Mouse (Mus musculus): ENCODE results near the gene Rdh11. TPM values are rescaled to one million over a fixed set of nuclear protein-coding genes. Genes with fewer than 3 reads are reported as not detected.

The Rdh11 gene
- 28.5 TPM for polyA plus RNA-seq (2017; shearing (Covaris generic))

DNA sequence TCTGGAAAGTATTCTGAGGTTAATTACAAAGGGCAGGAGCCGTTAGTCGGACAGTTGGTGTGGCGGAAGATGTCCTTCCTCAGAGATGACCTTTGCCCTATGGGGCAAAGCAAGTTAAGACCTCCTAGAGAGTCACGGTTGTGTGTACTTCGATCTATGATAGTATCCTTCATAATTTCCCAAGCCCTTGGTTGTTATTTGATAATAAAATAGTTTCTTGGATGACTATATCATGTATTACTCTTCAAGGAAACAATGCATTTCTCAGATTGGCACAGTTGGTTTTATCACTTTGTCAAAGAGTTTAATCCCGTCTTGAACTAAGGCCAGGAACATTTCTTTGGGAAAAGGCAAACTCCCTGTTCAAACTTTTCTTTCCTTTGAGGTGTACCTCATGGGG, at the start of gene Rdh11:
Rdh11 (minus strand) TSS at position 101 of the 400 bp plus-strand sequence.

DNA sequence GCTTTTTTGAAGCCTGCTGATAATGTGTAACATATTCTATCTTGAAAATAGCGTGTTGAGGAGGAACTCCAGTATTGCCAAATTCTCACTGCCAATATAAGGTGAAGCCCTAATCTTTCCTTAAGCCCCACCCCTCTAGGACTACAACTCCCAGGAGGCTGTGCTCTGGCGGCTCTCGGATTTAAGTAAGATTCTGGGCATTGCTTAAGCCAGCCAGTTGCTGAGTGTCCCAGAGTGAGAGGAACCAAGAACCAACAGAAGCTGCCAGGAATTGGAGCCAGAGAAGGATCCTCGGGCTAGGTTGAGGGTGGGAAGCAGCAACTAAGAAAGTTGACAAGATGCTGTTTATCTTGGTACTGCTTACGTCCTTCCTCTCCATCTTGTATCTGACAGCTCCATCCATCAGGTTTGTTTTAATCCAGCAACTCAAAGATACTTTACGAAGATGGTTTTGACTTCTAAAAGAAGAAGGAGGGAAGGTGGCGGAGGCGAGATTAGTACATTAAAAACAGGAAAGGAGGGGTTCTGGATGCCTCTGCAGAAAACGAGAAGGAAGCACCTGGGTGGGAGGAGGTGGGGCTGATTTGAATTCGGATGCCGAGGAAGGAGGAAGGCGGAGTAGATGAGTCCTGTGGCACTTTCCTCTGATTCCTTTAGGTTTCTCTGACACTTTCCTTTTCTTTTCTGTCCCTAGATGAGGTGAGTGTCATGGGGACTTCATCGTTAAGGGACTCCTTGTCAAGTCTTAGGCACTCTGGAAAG, 16.8 kb upstream of the Rdh11 start, which contains the start of gene Rdh12:
Rdh12 (plus strand) TSS at position 212 of the 762 bp plus-strand sequence.

DNA sequence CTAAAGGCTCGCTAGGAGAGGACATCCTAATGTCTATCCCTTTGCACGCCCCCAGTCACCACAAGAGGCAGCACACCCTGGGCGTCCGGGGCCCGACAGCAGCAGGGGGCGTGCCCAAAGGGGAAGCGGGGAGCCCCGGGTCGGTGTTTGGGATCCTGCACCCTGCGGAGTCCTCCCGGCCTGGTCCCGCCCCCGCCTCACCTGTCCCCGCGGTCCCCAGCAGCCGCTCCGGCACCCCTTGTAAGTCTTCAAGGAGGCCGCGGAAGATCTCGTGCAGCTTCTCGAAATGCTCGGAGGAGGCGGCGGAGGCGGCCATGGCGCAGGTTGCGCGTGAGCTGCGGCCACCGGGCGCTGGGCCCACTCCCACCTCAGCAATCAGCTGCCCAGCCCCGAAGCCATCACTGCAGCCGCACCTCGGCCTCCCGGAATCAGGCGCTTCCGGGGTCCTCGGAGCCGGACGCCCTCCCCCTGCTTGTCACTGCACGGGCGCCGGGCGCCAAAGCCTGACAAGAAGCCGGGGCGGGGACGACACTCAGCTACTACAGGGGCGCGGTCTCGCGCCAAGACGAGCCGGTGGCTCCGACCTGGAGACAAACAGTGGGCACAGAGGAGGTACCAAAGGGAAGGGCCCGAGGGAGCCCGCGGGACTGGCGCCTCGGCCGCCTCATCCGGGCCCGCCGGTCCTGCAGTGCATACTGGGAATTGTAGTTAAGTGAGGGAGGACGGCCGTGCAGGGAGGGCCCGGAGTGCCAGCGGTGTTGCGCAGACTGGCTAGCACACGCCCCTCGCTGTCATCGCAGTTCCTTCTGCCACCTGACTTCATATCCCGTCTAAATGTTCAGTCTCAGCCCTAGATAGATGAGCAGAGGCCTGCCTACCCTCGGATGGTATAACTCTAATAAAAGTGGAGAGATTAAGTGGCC, 19.8 kb downstream of the Rdh11 start, which contains the start of gene Vti1b:
Vti1b (minus strand) TSS at position 649 of the 923 bp plus-strand sequence.

DNA sequence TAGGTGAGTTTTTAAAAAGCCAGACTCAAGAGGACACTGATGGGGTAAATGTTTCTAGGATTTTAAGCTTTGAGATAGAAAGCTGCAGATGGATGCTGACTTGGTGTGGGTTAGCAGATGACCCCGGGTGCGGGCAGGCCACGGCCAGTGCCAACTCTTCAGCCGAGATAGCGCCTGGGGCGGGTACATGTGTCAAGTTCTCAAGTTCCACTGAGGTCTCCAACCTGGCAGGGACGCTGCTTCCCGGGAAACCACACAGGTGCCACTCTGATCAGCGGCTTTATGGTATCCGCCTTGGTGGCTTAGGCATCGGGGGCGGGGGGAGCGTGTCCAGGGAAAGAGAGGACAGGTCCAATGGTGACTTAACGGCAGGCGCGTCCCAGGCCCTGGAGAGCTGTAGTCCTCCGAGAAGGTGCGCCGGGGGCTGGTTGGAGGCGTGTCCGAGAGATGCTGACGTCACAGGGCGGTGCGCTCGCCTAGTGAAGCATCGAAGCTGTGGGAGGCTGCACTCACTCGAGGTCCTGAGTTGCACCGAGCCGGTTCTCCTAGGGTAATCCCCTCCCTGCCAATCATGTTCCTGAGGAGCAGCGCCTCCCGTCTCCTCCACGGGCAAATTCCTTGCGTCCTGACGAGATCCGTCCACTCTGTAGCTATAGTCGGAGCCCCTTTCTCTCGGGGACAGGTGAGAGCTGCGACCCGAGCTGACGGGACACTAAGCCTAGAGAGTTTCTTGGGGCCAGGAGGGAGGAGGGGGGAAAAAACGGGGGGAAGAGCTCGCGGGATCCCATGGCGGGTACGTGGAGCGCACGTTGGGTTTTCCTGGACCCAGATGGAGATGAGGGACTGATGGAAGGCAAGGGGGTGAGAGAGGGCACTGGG, 61.6 kb downstream of the Rdh11 start, which contains the start of gene Arg2:
Arg2 (plus strand) TSS at position 479 of the 879 bp plus-strand sequence.

Other genes starting within 250 kb of the Rdh11 start
- gene Tmem229b, start 184.7 kb downstream of the Rdh11 start, polyA plus RNA-seq (2017; shearing (Covaris generic)) = 83.9 TPM
- 0.09 TPM for gene Plekhh1, start 163.1 kb downstream of the Rdh11 start, polyA plus RNA-seq (2017; shearing (Covaris generic))
- gene Pigh, start 102.6 kb downstream of the Rdh11 start, polyA plus RNA-seq (2017; shearing (Covaris generic)) = 28.4 TPM
- not detected for gene Arg2, start 61.5 kb downstream of the Rdh11 start, polyA plus RNA-seq (2017; shearing (Covaris generic))
- 146 TPM for gene Vti1b, start 19.6 kb downstream of the Rdh11 start, polyA plus RNA-seq (2017; shearing (Covaris generic))
- 16.9 TPM for gene Rdh12, start 16.6 kb upstream of the Rdh11 start, polyA plus RNA-seq (2017; shearing (Covaris generic))
- 26.7 TPM for gene Zfyve26, start 104.0 kb upstream of the Rdh11 start, polyA plus RNA-seq (2017; shearing (Covaris generic))
- gene Rad51b, start 105.0 kb upstream of the Rdh11 start, polyA plus RNA-seq (2017; shearing (Covaris generic)) = 4.8 TPM